Mouse (Mus musculus) heart, adult 2 months (tissue): ENCODE results near the gene Tbx1.

ENCODE experiments used
- CTCF ChIP-seq: fragments of 200-600 bp; IDR thresholded peaks from 2 replicates; pipeline ENCODE4 v1.8.1; 2022; ENCODE audit warnings: antibody characterized with exemption, mild to moderate bottlenecking, moderate library complexity
- EP300 ChIP-seq: fragments of 200-500 bp; IDR thresholded peaks from 2 replicates; pipeline ENCODE4 v1.6.1; 2011; ENCODE audit warnings: low read depth, low read length, control low read depth; ENCODE audit not compliant: insufficient read depth
- POLR2A ChIP-seq: fragments of 200-500 bp; IDR thresholded peaks from 2 replicates; pipeline ENCODE4 v1.6.1; 2011; ENCODE audit warnings: mild to moderate bottlenecking, low read depth, low read length, control low read depth; ENCODE audit not compliant: insufficient read depth

DNA sequence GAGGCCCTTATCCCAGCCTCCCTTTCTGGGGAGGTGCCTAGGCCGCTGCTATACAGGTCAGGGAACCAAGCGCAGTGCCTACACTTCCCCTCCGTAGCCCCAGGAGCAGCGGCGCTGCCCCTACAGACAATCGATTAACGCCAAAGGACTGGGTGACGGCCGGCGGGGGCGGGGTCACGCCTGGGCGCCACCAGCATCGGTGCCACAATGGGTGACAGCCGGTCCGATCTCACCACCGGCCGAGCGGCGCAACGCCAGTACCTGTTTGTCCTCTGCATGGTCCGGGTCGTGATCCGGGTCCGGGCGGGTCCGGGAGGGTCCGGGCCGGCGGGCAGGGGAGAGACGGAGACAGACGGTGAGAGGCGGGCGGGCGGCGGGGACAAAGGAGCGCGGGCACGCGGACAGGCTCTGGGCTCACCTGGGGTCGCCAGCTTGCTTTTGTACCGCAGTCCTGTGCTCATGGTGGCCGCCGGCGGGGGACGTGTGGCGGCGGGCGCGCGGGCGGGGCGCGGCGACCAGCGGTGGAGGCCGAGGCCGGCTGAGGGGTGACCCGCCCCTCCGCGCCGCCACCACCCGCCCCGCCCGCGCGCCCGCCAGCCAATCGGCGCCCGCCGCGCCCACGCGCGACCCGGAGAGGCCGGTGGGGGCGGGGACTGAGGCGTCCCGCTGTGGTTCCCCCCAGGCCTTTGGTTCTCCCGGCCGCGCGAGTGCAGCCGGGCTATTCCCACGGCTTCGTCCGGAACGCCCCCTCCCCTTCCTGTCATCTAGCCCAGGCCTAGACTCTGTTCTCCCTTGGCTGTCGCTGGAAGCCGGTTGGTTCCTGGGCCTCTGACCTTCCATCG is 39.1 kb upstream of the Tbx1 start, which contains the start of gene Sept5:
- TF ChIP-seq CTCF (no peak), POLR2A (no peak), EP300 (no peak)
